Mouse (Mus musculus): ENCODE measurements around the gene Capn15. TPM values are rescaled to one million over a fixed set of nuclear protein-coding genes. Genes with fewer than 3 reads are reported as not detected.

The Capn15 gene
- polyA plus RNA-seq, 1 experiment = 49.5 TPM

DNA sequence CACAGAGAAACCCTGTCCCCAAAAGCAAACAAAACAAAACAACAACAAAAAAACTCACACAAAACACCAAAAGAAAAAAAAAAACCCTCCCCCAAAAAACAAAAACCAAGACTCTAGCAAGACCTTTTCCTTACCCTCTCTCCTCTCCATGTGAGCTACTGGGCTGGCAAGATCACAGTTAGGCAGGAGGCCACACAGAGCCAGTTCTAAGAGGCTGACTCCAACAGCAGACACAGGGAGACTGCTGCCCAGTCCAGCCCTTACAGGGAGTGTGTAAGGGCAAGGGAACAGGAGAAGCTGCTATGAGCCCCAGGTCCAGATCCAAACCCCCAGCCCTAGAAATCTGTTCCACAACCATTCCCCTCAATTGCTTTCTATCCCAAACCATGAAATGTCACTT lies 22.7 kb upstream of the Capn15 start:
- no peak for TF ChIP-seq GATA1 (IDR thresholded peaks at IDR 0.05; ENCODE audit: low read length)

DNA sequence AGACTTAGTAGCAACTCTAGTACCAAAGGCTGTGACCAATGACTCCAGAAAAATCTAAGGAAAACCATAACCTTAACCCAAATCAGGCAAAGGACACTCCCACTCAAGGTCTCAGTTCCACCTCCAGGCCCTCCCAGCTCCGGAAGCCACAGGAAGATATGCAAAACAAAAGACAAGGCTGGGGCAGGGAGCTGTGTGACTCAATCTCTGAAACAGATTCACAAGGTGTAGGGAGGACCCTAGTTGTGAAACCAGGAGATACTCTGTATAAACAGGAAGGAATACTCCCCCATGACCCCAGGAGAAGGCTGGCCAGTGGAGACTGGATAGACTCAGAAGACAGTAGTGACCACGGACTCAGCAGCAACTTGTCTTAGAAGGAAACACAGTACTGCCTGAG lies 22.1 kb upstream of the Capn15 start:
- TF ChIP-seq GATA1 (IDR thresholded peaks at IDR 0.05; ENCODE audit: low read length) = no peak

DNA sequence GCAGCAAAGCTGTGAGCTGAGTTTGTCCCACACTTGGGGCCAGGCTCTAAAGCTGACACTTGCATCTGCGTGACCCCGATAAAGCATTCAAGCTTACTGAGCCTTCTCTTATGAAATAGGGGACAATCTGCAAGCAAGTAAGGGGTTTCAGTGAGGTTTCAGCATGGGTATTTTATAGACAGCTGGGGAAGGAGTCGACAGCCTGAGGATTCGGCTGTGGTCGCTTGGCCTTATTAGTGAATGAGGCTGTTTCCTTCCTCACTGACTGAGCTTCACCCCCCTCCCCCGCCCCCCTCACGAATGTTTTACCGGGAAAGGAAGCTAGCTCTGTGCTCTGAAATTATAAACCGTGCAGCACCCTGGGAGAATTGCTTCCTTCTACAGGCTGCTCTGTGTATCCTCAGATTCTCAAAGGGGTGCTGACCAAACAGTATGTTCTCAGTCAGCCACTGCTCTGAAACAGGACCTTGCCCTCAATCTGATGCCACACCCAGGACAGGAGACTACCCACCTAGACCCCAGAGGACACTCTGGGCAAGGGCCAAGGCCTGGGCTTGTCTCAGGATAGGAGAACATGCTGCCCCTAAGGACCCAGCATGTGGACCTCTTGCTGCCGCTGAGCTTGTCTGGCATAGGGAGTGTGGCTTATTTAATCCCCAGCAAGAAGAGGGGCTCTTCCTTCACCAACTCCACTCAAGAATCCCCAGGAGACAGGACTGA lies 20.3 kb upstream of the Capn15 start:
- peak; percentile 36 for TF ChIP-seq GATA1 (IDR thresholded peaks at IDR 0.05; ENCODE audit: low read length)

DNA sequence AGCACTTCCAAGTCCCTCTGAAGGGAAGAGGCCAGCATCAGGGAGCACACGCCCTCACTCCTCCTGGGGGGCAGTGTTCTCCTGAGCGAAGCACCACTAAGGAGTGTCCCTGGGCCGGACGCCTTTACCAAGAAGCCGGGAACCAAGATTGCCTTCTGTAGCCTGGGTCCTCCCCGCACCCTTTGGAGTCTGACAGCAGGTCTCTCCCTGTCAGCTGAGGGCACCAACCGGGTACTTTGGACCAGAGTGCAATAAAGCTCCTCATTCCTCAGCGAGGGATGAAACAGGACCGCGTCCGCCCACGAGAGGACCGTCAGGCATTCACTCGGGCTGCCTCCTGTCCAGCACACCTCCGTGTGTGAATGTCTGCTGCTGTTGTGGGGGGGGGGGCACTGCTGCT lies 19.1 kb upstream of the Capn15 start:
- no peak for TF ChIP-seq GATA1 (IDR thresholded peaks at IDR 0.05; ENCODE audit: low read length)

DNA sequence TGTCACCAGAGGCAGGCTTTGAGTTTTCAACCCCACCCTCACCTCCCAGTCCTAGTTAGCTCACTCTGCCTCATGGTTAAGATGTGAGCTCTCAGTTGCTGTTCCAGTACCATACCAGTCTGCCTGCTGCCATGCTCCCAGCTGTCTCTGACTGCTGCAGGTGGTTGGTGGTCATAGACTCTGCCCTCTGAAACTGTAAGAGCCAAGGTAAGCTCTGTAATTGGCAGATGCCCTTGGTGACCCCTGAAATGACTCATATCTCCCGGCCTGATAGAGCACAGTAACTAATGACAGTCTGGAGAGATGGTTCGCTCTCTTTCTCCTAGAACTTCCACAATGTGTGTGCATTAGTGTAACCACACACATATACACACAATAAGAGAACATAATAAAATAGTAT lies 18.3 kb upstream of the Capn15 start:
- no peak for TF ChIP-seq GATA1 (IDR thresholded peaks at IDR 0.05; ENCODE audit: low read length)

DNA sequence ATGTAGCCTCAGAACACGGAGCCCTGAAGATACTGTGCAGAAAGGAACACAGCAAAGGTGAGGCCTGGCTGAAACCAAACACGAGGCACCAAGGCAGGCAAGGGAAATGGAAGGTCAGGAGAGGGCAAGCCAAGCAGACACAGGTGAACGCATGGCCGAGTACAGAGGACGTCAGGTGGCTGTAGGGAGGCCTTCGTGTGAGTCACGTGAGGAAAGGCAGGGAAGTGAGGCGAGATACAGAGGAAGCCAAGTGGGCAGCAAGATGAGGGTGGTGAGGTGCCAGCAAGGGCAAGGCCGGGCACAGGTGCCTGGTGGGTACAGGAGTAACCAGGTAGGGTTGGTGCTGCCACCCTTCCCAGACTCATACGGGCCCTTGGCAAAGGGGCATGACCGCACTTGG lies 12.8 kb upstream of the Capn15 start:
- no peak for TF ChIP-seq GATA1 (IDR thresholded peaks at IDR 0.05; ENCODE audit: low read length)

DNA sequence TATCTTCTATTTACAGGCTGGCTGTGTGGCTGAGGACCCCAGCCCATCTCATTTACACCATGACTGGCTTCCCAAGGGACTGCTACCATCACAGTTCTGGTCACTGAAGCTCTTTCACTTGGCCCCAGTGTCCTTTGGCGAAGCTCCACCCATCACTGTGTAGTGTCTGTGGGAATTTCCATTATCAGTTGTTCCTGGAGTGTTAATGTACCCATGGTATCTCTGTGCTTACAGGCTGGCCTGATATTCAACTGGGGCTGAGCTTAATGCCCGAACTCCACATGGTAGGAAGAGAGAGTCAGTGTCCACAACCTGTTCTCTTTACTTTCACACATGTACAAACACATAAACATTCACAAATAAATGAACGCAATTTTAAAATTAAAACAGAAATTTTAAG lies 7.9 kb upstream of the Capn15 start:
- TF ChIP-seq GATA1 (IDR thresholded peaks at IDR 0.05; ENCODE audit: low read length) = no peak

DNA sequence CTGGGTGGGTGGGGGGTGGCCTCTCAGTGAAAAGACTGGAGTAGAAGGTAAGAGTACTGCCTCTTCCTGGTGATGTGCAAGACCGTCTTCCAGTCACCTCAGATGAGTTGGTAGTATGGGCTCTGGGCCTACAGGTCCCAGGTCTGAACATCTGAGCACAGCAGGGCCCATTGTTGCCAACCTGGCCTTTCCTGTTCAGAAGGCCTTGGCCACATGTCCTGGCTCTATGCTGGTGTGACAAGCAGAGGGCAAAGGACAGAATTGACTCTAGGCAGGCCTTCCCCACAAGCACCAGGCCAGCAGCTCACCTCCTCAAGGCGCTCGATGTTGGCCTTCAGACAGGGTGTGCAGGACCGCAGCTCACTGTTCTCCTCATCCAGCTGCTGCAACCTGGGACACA lies 6.7 kb upstream of the Capn15 start:
- no peak for TF ChIP-seq GATA1 (IDR thresholded peaks at IDR 0.05; ENCODE audit: low read length)

DNA sequence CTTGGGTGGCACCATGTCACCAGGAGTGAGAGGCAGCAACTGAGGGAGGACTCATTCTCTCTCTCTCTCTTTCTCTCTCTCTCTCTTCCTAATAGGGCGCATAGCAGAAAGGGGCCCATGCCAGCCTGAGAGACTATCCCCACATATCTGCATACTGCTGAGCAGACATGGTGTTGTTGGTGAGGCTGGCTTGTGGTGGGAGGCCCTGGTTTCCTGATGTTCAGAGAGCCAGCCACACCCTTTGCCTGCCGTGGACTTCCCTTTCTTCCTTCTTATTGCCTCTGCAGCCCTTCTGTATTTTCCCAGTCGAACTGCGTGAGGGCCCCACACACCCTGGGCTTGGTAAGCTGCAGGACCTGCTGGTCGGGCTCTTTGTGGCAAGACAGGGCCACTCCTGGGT lies 4.7 kb upstream of the Capn15 start:
- TF ChIP-seq GATA1 (IDR thresholded peaks at IDR 0.05; ENCODE audit: low read length) = no peak

DNA sequence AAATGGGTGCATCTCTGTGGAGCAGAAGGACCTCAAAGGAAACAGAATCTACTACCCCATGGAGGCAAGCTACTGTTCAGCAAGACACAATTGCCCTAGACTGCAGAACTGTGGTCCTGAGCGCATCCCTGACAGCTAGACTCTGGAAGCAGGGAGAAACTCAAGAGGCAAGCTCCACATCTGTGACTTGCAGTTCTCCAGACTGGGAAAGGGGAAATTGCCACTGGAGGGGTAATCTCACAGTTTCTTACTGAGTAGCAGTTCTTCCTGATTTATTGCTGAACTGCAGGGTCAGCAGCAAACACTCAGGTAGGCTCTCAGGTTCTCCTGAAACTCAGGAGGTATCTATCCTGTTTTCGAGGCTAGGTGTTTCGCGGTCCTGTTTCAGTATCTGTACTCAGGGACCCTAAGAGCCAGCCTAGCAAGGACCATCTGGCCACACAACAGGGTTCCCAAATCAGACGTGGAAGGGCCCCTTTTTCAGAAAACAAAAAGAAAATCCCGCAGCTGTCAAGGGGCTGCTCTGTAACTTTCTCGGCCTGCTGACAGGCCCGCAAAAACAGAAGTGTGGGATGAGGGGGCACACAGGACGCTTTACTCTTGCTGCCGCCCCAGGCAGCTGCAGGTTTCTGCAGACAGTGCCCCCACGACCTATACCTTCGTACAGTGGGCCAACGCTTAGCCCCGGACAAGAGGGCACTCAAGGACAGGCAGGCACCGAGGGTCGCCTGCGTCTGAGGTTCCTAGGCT lies 865 bp downstream of the Capn15 start:
- TF ChIP-seq GATA1 (IDR thresholded peaks at IDR 0.05; ENCODE audit: low read length) = no peak

DNA sequence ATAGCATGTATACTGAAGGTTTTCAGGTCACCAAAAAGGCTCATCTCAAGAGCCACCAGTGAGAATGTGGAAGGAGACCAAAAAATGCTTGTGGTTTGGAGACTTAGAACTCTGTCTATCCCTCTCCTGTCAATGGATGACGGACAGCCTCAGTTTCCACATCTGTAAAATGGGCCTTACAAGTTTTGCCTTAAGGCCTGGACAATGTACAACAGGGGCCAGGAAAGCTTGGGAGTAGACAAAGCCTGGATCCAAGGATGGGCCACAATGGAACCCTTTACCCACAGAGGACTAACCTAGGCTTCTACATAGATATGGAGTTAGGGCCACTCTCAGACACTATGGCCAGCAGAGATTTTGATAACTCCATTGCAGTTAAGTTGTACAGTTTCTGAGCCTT lies 1.5 kb downstream of the Capn15 start:
- no peak for TF ChIP-seq GATA1 (IDR thresholded peaks at IDR 0.05; ENCODE audit: low read length)

DNA sequence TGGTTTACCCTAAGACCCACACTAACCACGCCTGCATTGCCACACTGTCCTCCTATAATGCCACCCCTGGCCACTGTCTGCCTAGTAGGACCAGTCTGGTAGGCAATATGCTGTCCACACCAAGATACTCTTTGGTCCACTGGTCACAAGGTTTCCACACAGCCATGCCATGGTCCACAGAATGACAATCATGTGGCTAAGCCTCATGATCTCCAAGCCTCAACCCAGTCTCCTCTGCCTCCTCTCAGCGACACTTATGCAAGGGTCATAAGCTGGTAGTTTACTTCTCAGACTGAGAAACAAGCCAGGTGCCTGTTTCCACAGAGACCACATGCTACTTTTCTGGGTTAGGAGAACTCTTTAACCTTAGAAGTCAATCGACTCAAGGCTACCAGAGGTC lies 2.7 kb downstream of the Capn15 start:
- TF ChIP-seq GATA1 (IDR thresholded peaks at IDR 0.05; ENCODE audit: low read length) = no peak

DNA sequence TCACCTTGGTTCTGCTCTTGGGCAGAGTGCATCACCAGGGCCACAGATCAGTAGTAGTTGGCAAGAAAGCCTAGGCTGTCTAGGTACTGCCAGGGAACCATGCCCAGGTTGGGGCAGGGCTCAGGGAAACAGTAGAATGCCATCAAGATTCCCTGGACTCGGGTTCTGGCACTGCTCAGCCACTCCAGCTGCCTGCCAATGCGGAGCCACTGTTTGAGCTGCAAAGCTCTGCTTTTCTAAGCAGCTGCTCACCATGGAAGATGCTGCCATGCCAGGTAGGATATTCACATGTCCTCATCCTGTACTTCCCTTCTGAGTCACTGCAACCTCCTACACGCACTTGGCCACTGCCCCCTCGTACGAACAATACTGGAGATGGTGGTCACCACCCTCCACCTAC lies 4.7 kb downstream of the Capn15 start:
- TF ChIP-seq GATA1 (IDR thresholded peaks at IDR 0.05; ENCODE audit: low read length) = no peak

DNA sequence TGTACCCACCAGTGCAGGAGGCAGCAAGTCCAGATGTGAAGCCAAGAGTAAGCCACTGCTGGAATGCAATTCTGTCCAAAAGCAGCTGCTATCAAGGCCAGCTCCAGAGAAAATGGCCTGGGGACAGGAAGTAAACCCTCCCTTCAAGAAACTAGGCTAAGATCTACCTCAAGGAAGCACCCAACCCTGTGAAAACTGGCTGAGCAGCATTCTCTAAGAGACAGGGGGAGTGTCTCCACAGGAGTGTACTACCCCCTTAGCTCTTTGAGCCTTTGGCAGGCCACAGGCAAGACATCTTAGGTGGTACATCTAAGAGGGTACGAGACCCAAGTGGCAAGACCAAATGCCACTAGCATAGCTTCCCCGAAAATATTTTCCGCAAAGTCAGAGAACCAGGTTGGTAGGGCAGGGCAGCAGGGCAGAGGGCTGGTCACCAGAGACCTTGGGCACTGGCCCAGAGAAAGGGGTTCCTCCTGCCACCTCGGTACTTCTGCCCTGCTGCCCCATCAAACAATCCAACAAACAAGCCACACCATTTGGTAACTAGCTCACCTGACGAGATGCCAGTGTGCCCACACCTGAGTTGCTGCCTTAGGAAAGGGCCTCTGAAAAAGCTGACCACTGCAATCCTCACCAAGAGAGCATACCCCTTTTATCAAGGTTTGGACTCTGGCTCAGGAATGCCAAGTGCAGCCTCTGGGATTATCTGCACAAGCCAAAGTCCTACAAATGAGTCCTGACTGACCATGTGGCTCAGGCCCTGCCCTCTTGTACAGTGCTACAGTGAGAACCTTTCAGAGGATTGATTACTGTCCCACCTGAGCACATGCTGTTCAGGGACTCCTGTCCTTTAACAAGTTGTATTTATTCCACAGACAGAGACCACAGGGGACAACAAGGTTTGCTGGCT lies 5.5 kb downstream of the Capn15 start:
- no peak for TF ChIP-seq GATA1 (IDR thresholded peaks at IDR 0.05; ENCODE audit: low read length)

DNA sequence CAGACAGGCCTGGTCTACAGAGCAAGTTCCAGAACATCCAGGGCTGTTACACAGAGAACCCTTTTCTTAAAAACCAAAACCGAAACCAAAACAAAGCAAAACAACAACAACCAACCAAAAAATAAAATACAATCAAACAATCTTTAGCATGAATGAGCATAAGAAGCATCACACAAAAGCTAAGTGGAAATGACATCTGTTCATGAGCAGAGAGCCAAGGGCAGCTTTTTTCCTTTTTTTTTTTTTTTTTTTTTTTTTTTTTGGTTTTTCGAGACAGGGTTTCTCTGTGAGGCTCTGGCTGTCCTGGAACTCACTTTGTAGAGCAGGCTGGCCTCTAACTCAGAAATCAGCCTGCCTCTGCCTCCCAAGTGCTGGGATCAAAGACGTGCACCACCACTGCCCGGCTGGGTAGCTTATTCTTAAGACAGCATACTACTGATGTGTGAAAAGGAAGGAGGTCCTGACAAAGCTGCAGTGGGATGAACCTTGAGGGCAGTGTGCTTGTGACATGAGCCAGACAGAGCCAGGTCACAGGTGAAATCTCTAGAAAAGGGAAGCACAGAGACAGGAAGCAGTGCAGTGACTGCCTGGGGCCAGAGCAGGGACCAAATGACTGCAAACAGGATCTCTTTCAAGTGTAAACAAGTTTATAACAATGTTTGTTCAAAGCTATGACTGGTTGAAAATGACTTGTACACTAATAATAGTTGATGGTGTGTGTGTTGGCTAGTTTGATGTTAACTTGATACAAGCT lies 14.5 kb downstream of the Capn15 start:
- no peak for TF ChIP-seq GATA1 (IDR thresholded peaks at IDR 0.05; ENCODE audit: low read length)
